Mouse (Mus musculus): ENCODE measurements around the gene Acox3. TPM values are rescaled to one million over a fixed set of nuclear protein-coding genes. Genes with fewer than 3 reads are reported as not detected.

The Acox3 gene
- polyA plus RNA-seq, 1 experiment from 2014 or later = 11.4 TPM

- no peak for ATAC-seq (replicated peaks; ENCODE audit: insufficient number of reproducible peaks, low FRiP score, low TSS enrichment)
- no peaks in the 10 kb centered on the region for H3K27me3 ChIP-seq (ENCODE audit: control insufficient read depth, insufficient read depth, low read length)
- H3K9ac ChIP-seq (ENCODE audit: low read depth, low read length) = no peak overlapping the region
- H3K9me3 ChIP-seq (replicated peaks; ENCODE audit: control insufficient read depth, low read length) = no peaks in the 10 kb centered on the region
- H3K4me2 ChIP-seq = no peak overlapping the region
- no peak overlapping the region for H3K4me3 ChIP-seq (ENCODE audit: low read depth, low read length)
- H3K36me3 ChIP-seq (ENCODE audit: control insufficient read depth, insufficient read depth, low read length) = peaks cover 30% of the 10 kb centered on the region
- no peak overlapping the region for H3K27ac ChIP-seq (ENCODE audit: low read depth, low read length)
- no peaks in the 10 kb centered on the region for H3K4me1 ChIP-seq (ENCODE audit: control insufficient read depth, insufficient read depth, low read length)
- WGBS (ENCODE audit: insufficient replicate concordance) = 82% methylated on average over 4 of the region's 4 CpGs
Observed at GRCm38 (mm10) chr5:35566632-35567031, 16.2 kb upstream of the Acox3 start.

DNA sequence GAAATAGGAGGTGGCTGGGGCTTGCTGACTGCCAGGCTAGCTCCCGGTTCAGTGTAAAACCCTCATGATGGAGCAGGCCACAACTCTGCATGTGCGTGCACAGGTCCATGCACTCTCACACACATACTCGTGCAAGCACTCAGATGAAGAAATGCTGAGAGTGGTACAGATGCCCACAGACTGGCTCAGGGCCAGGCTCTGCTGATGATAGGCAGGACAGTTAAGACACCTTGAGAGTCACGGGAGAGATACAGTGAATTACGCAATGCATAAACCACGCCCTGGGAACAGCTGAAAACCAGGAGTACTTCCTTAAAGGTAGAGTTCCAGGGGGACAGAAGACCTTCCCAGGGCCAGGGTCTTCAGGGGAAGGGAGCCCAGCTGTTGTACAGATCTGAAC is 11.3 kb upstream of the Acox3 start:
- no peak for ATAC-seq (replicated peaks; ENCODE audit: insufficient number of reproducible peaks, low FRiP score, low TSS enrichment)
- 88% methylated on average over 6 of the region's 6 CpGs for WGBS (ENCODE audit: insufficient replicate concordance)
- H3K36me3 ChIP-seq (ENCODE audit: control insufficient read depth, insufficient read depth, low read length) = peaks cover 11% of the 10 kb centered on the region

GRCm38 (mm10) chr5:35574653-35575599 is 7.9 kb upstream of the Acox3 start, which contains the start of gene Trmt44:
TSS of gene Trmt44 (minus strand) at chr5:35575070.
- Histone ChIP-seq H3K4me3 (ENCODE audit: low read depth, low read length) (peak within 1 kb of the TSS; percentile 68), H3K9ac (ENCODE audit: low read depth, low read length) (peak within 1 kb of the TSS; percentile 82), H3K4me1 (ENCODE audit: control insufficient read depth, insufficient read depth, low read length) (peaks cover 6% of the 10 kb centered on the region), H3K27me3 (ENCODE audit: control insufficient read depth, insufficient read depth, low read length) (no peaks in the 10 kb centered on the region), H3K27ac (ENCODE audit: low read depth, low read length) (peak within 1 kb of the TSS; percentile 80), H3K9me3 (replicated peaks; ENCODE audit: control insufficient read depth, low read length) (no peaks in the 10 kb centered on the region), H3K36me3 (ENCODE audit: control insufficient read depth, insufficient read depth, low read length) (peaks cover 5% of the 10 kb centered on the region; the same call in 1 of the 2 replicates), H3K4me2 (peak within 1 kb of the TSS; percentile 90)
- ATAC-seq (replicated peaks; ENCODE audit: insufficient number of reproducible peaks, low FRiP score, low TSS enrichment) = peak; percentile 82
- 3% methylated on average over 56 of the region's 56 CpGs for whole genome bisulfite sequencing (ENCODE audit: insufficient replicate concordance)

More for the DNA sequence above, 11.3 kb upstream of the Acox3 start:
- Histone ChIP-seq H3K4me2 (no peak overlapping the region), H3K27me3 (ENCODE audit: control insufficient read depth, insufficient read depth, low read length) (no peaks in the 10 kb centered on the region), H3K4me1 (ENCODE audit: control insufficient read depth, insufficient read depth, low read length) (peaks cover 6% of the 10 kb centered on the region), H3K27ac (ENCODE audit: low read depth, low read length) (no peak overlapping the region), H3K4me3 (ENCODE audit: low read depth, low read length) (no peak overlapping the region), H3K9ac (ENCODE audit: low read depth, low read length) (no peak overlapping the region), H3K9me3 (replicated peaks; ENCODE audit: control insufficient read depth, low read length) (no peaks in the 10 kb centered on the region)

DNA sequence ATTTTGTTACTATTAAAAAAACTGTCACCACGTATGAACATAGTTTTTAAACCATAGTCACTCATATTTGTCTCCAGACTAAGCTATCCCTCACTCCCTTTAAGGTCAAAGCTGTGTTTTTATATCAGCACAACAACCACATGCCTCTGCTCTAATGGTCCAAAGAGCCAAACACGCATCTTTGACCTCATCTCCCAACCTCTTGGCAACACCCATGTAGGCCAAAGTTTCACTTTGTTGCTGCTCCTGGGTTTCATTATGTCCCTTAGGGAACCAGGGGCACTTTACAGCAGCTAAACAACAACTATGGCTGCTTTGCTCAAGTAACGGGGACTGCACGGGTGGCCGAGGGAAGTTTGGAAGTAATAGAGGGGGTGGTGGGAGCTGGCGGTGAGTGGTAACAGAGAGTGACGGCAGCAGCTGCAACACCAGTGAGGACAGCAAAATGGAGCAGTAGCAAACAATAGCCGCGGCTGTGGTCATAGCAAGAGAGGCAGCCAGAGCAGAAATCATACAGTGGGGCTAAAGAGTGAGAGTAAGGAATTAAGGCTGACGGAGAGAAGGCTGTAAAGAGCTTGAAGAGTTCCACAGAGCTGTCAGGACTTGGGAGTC is 6.3 kb upstream of the Acox3 start:
- H3K9me3 ChIP-seq (replicated peaks; ENCODE audit: control insufficient read depth, low read length) = no peaks in the 10 kb centered on the region
- no peaks in the 10 kb centered on the region; the same call in 1 of the 2 replicates for H3K36me3 ChIP-seq (ENCODE audit: control insufficient read depth, insufficient read depth, low read length)
- no peak overlapping the region for H3K4me2 ChIP-seq
- no peaks in the 10 kb centered on the region for H3K27me3 ChIP-seq (ENCODE audit: control insufficient read depth, insufficient read depth, low read length)
- no peak overlapping the region for H3K9ac ChIP-seq (ENCODE audit: low read depth, low read length)
- 80% methylated on average over 10 of the region's 10 CpGs for WGBS (ENCODE audit: insufficient replicate concordance)
- peaks cover 6% of the 10 kb centered on the region for H3K4me1 ChIP-seq (ENCODE audit: control insufficient read depth, insufficient read depth, low read length)
- H3K27ac ChIP-seq (ENCODE audit: low read depth, low read length) = no peak overlapping the region
- H3K4me3 ChIP-seq (ENCODE audit: low read depth, low read length) = no peak overlapping the region
- no peak for ATAC-seq (replicated peaks; ENCODE audit: insufficient number of reproducible peaks, low FRiP score, low TSS enrichment)

GRCm38 (mm10) chr5:35578411-35578810 is 4.4 kb upstream of the Acox3 start:
- H3K4me3 ChIP-seq (ENCODE audit: low read depth, low read length) = no peak overlapping the region

DNA sequence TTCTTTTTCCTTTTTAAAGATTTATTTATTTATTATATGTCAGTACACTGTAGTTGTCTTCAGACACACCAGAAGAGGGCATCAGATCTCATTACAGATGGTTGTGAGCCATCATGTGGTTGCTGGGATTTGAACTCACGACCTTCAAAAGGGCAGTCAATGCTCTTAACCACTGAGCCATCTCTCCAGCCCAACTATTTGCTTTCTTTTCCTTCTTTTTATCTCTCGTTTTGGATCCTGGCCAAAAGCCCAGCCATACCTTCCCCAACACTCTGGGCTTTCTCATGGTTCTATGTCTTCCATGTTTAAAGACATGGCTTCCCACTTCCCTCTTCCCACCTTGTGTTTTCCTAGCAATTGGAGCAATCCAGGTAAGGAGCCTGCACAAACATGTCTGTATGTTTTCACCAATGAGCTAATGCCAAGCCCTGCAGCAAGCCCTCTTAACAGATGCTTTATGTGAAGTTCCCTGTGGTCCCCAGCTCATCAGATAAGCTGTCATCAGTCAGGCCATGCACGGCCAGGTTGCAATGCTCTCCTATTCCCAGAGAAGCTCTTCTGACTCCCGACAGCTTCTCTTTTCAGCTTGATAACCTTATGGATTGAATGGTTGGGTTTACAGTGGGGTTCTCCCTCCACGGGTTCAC is 3.5 kb upstream of the Acox3 start:
- H3K4me1 ChIP-seq (ENCODE audit: control insufficient read depth, insufficient read depth, low read length) = peaks cover under 1% of the 10 kb centered on the region
- no peak overlapping the region for H3K4me2 ChIP-seq
- H3K4me3 ChIP-seq (ENCODE audit: low read depth, low read length) = no peak overlapping the region
- no peaks in the 10 kb centered on the region for H3K36me3 ChIP-seq (ENCODE audit: control insufficient read depth, insufficient read depth, low read length)
- H3K27me3 ChIP-seq (ENCODE audit: control insufficient read depth, insufficient read depth, low read length) = no peaks in the 10 kb centered on the region
- no peak for ATAC-seq (replicated peaks; ENCODE audit: insufficient number of reproducible peaks, low FRiP score, low TSS enrichment)
- H3K9me3 ChIP-seq (replicated peaks; ENCODE audit: control insufficient read depth, low read length) = no peaks in the 10 kb centered on the region
- no peak overlapping the region for H3K9ac ChIP-seq (ENCODE audit: low read depth, low read length)
- no peak overlapping the region for H3K27ac ChIP-seq (ENCODE audit: low read depth, low read length)
- 43% methylated on average over 5 of the region's 5 CpGs for WGBS (ENCODE audit: insufficient replicate concordance)

More at GRCm38 (mm10) chr5:35578411-35578810, 4.4 kb upstream of the Acox3 start:
- ATAC-seq (replicated peaks; ENCODE audit: insufficient number of reproducible peaks, low FRiP score, low TSS enrichment) = no peak
- Histone ChIP-seq H3K9ac (ENCODE audit: low read depth, low read length) (no peak overlapping the region), H3K27ac (ENCODE audit: low read depth, low read length) (no peak overlapping the region), H3K36me3 (ENCODE audit: control insufficient read depth, insufficient read depth, low read length) (no peaks in the 10 kb centered on the region), H3K4me2 (no peak overlapping the region), H3K4me1 (ENCODE audit: control insufficient read depth, insufficient read depth, low read length) (peaks cover 6% of the 10 kb centered on the region), H3K27me3 (ENCODE audit: control insufficient read depth, insufficient read depth, low read length) (no peaks in the 10 kb centered on the region), H3K9me3 (replicated peaks; ENCODE audit: control insufficient read depth, low read length) (no peaks in the 10 kb centered on the region)
- WGBS (ENCODE audit: insufficient replicate concordance) = 63% methylated on average over 2 of the region's 2 CpGs

DNA sequence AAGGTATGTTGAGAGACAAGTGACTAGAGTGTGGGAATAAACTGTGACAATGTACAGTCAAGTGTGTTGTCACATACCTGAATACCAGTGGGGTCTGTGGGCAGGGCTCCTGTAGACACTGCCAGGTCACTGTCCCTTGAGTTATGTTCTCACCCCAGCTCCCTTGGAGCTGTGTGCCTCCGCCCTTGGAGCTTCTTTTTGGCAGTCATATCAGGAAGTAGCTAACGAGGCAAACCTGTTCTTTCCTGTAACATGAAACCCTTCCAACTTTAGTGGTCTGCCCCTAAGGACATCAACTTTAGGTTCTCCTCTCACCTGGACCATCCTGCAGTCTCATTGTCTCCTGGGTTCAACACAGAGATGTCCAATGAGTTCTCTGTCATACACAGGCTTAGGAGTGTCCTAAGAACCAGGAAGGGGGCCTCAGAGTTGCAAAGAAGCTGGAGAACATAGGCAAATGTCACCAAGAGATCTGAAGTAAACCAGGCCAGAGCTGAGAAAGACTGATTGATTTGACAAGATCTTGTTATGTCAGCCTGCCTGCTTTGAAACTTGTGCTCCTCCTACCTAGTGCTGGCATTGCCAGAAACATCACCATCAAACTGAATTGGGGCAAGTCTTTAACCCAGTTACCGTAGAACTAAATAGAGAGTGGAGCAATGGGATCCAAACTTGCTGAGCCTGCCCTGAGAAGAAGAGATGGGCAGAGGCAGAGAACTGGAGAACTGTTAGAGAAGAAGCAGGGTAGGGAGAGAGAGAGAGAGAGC is 2.5 kb upstream of the Acox3 start:
- Histone ChIP-seq H3K27ac (ENCODE audit: low read depth, low read length) (no peak overlapping the region), H3K9ac (ENCODE audit: low read depth, low read length) (no peak overlapping the region), H3K4me1 (ENCODE audit: control insufficient read depth, insufficient read depth, low read length) (no peaks in the 10 kb centered on the region; the same call in 1 of the 2 replicates), H3K4me2 (no peak overlapping the region), H3K27me3 (ENCODE audit: control insufficient read depth, insufficient read depth, low read length) (no peaks in the 10 kb centered on the region), H3K4me3 (ENCODE audit: low read depth, low read length) (no peak overlapping the region), H3K36me3 (ENCODE audit: control insufficient read depth, insufficient read depth, low read length) (no peaks in the 10 kb centered on the region), H3K9me3 (replicated peaks; ENCODE audit: control insufficient read depth, low read length) (no peaks in the 10 kb centered on the region)
- ATAC-seq (replicated peaks; ENCODE audit: insufficient number of reproducible peaks, low FRiP score, low TSS enrichment) = no peak
- WGBS (ENCODE audit: insufficient replicate concordance) = 41% methylated on average over 3 of the region's 3 CpGs

Data from heart, embryonic 11.5 days (tissue).